Mouse (Mus musculus): ENCODE measurements around the gene Aco1.

The Aco1 gene

GRCm38 (mm10) chr4:40220437-40220836 lies 77.6 kb downstream of the Aco1 start:
- DNase-seq: peak; percentile 19 to 26

DNA sequence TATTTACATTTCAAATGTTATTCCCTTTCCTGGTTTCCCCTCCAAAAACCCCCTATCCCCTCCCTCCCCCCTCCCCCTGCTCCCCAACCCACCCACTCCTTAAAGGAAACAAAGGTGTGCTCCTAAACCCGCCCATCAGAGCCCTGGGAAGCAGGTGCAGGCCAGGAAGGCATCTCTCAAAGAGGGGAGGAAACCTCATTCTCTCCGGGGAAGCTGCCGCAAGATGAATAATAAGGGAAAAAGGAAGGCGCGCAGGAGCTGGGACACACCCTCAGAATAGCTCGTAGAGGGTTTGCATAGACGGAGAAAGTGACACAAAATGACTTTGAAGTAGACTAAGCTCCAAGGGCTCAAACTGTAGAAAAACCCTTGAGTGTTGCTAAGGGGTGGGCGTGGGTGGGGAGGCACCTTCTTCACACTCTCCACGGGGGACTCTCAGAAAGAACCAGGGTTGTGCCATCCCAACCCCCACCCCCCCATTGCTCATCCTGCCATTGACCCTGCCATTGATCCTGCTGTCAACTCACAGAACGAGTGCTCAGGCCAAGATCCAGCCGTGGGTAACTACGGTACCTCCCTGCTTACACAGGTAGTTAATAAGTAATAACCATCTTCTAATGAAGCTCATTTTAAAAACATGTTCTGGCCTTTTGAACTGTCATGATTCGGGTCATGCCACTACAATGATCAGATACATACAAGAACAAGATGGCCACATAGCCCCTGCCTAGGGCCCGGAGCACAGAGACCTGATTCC lies 78.3 kb downstream of the Aco1 start:
- no peak for DNase-seq

GRCm38 (mm10) chr4:40221876-40222585 lies 79.2 kb downstream of the Aco1 start:
- DNase-seq: no peak

- DNase-seq: no peak
Measured at GRCm38 (mm10) chr4:40226095-40226494, 83.2 kb downstream of the Aco1 start.

DNA sequence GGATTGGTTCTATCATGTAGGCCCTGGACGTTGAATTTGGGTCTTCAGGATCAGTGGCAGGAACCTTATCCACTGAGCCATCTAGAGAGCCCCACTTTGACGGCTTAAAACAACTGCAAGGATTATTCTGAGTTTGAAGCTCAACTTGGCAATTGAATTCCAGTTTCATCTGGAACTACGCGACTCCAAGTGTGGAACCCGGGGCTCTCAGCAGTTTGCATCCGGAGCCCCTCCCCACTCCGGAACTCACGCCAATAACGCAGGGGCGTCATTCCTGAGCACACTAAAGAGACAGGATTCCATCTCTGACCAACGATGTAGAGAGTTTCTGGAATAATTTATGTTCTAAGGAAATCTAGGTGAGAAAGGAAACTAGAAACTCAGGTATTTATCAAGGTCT lies 84.2 kb downstream of the Aco1 start:
- no peak for DNase-seq

DNA sequence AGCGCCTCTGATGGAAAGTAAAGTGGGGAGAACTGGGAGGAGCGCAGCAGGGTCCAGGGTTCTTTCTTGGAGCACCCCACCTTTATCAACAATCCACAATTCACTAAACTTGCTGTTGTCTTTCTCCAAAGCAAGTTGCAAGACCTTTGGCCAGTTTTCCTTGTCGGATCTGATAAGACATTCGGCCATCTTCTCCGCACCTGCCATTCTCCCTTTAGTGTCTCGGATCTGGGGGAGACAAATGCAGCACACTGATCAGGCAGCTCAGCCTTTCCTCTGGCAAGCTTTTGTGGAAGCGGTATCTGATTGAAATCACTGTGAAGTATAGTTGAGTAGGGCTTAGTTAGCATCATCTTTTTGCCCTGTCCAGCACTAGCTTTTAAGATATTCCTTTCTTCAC lies 85.0 kb downstream of the Aco1 start:
- no peak for DNase-seq

- no peak for DNase-seq
Measured at GRCm38 (mm10) chr4:40229723-40230122, 86.8 kb downstream of the Aco1 start.

- no peak for DNase-seq
Measured at GRCm38 (mm10) chr4:40233062-40233664, 90.3 kb downstream of the Aco1 start.

- no peak for DNase-seq
Measured at GRCm38 (mm10) chr4:40234256-40234655, 91.4 kb downstream of the Aco1 start.

DNA sequence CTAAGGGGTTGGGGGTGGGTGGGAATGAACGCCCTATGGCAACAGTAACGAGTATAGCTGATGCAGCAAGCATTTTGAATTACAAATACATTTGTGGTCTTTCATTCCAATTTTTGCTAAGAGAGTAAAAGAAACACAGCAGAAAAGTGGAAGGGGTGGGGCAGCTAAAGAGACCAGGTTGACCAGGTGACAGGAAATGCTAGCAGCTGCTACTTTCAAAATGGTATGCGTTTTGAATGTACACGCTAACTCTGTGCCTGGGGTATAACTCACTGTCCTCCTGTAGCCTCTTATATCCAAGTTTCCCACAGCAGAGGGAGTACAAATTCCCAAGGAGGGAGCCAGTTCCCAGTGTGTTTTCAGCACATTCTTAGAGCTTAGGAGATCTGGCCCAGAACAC lies 93.9 kb downstream of the Aco1 start:
- DNase-seq: no peak

GRCm38 (mm10) chr4:40238483-40239408 lies 95.9 kb downstream of the Aco1 start:
- peak; percentile 57 to 61 for DNase-seq

GRCm38 (mm10) chr4:40239409-40240271 lies 96.8 kb downstream of the Aco1 start, which contains the start of gene Ddx58:
Gene Ddx58 (minus strand): TSS chr4:40239828.
- DNase-seq: peak; percentile 18 to 29

- no peak for DNase-seq
Measured at GRCm38 (mm10) chr4:40240272-40240744, 97.4 kb downstream of the Aco1 start.

DNA sequence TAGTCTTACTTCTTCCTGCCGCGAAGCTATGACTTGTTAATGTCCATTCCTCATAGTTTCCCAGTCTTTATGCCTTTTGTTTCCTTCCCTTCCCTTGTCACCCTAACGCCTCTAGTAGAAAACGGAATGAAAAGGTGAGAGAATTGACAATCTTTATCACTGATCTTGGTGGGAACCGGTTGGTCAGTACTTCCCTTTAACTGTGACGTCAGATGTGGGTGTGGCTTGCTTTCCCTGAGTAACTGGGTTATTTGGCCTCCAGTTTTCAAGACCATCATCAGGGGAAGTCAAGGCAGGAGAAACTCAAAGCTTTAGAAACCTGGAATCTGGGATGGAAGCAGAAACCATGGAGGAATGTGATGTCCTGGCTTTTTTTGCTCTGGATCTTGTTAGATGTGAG lies 99.0 kb downstream of the Aco1 start:
- DNase-seq: no peak

DNA sequence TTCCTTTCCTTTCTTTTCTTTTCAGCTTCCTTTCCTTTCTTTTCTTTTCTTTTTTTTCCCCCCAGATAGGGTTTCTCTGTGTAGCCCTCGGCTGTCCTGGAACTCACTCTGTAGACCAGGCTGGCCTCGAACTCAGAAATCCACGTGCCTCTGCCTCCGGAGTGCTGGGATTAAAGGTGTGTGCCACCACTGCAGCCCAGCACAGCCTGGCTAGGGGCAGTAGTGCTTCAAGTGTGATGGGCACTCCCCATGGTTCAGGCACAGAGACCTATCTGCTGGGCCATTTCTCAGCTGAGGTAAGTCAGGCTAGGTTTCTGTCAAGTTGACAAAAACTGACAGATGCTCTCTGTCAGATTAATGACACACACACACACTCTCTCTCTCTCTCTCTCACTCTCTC lies 100.1 kb downstream of the Aco1 start:
- no peak for DNase-seq

DNA sequence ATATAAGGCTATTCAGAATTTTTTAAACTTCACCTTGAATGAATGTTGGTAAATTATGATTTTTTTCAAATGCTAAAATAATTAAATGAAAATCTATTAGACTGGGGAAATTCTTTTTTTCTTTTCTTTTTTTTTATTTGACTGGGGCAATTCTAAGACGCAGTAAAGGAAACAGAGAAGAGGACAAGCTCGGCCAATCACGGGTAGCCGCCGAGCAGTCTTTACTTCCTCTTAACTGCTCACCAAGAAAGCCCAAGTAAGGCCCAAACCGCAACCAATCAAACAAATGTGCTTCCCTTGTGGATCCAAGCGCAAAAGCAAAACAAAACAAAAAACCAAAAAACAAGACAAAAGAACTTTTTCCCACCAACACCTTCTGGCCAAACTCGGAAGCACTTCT lies 101.2 kb downstream of the Aco1 start:
- DNase-seq: no peak

Measured in cerebellum, postnatal 10 days (tissue).